Mouse (Mus musculus) monocyte, adult 2 months (primary cell): ENCODE measurements around the gene Ddx24.

ENCODE experiments used
- DNase-seq, 2 experiments: peaks; one replicate each; pipeline ENCODE4 v3.0.0; 2022; ENCODE audit warnings: low spot score in 2 of 2, low read depth in 1 of 2

The Ddx24 gene

DNA sequence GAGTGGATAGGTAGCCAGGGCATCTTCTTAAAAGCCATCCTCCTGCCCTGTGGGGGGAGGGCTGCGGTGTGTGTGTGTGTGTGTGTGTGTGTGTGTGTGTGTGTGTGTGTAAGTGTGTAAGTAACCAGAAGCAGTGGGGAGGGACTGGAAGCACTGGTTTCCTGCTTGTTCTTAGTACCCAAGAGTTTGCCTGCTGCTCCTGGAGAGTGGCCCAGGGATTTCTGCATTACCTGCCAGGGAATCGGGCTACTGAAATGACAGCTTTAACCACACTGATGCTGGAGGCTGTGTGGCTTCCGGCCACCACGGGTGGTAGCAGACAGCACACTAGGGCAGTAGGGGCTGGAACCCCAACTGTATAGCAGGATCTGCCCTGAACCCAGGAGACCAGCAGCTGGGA, 35.6 kb downstream of the Ddx24 start:
- DNase-seq: no peak

DNA sequence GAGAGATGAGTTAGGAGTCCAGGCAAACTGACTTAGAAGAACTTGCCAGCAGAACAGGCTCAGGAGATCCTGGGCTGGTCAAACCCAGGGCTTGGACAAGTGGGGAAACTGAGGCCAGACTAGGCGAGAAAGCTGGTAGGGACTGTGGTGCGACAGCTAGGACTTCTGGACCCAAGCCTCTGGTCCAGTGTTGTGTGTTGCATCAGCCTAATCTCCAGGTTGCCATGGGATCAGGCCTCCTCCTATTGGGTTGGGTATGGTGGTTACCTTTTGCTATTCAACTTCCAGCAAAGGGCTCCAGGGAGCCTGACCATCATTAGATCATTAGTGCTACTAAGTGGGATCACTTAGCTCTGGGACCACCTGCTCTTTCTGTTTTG, 36.3 kb downstream of the Ddx24 start:
- DNase-seq: no peak

DNA sequence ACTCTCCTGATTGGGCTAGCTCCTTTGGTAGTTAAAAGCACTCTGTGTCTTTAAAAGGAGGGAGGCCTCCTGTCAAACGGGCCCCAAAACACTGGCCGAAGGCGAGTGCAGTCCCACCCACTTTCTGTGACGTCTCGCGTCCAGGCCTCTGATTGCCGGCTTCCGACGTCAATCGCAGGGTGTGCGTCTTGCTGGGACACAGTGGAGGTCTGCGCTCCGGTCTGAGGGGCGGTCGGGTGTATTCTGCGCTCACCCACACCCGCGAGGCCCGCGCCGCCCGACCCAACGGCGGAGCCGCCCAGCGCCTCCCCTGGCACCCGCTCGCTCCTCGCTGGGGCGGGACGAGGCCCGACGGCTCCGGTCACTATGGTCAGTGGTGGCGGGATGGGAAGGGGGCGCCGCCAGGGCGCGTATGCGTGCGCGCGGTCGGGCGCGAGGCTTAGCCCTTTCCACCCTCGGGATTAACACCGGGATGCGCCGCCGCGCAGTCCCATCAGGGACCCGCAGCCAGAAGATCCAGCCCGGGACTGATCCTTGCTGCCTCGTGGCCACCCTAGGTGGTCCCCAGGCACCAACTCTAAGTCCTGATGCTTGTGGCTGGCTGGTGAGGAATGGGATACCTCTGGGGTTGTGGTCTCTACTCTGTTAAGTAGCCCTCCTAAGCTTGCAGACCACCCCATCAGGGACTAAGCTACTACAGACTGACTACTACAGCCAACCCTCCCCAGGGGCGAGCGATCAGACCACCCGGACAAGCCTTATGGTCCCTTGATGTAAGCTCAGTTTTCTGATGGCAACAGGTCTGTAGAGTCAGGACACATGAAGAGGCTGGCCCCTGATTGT, 36.9 kb downstream of the Ddx24 start, which contains the start of gene Otub2:
Gene Otub2 (plus strand): TSS at position 178 of the 843 bp plus-strand sequence.
- peak; percentile 65 to 80 for DNase-seq

DNA sequence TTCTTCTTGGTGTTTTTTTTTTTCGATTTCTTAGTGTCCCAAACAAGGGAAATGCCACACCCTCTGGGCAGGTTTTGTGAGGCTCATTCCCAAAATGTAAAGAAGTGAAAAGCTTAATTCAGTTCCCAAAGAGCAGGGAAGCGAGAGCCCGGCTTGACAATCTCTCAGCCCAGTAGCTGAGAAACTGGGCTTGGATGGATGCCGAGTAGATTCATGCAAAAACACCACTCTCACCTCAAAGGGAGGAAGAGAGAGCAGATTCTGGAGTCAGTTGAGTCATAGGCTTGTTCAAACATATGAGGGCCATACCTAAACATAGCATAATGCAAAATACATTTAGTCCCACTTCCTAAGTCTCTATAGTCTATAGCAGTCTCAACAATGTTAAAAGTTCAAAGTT, 45.4 kb downstream of the Ddx24 start:
- DNase-seq: no peak

DNA sequence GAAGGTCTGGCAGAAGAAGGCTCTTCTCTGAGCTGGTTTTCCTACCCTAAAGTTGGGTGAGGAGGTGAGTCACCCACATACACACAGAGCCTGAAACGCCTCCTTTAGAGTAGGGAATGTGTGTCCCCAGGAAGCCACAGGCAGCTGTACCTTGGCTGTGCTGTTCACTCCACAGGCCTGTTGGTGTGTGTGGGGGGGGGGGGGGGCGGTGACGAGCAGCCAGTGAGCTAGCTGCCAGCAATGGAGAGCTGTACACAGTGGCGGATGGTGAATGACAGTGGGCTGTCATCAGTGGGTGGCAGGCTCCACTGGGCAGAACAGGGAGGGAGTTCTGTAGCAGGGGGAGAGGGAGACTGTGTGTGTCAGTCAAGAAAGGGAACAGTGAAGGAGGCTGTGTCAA, 48.9 kb downstream of the Ddx24 start:
- DNase-seq: no peak

DNA sequence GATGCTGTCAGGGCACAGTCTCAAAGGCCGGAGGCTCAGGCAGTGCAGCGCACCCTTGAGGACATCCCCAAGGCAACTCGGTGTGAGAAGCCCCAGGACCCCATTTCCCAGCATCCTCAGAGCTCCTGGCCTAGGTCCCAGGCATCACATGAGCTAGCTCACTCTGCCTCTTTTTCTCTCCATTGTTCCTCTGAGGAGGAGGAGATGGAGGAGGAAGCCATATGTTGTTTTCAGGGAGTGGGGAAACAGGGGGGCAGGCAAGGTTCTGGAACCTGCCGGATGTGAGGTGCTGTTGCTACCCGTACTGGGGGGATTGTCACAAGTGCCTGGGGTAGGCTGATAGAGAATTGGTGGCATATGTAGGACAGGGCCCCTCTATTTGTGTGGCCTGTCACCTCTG, 49.5 kb downstream of the Ddx24 start:
- no peak for DNase-seq

DNA sequence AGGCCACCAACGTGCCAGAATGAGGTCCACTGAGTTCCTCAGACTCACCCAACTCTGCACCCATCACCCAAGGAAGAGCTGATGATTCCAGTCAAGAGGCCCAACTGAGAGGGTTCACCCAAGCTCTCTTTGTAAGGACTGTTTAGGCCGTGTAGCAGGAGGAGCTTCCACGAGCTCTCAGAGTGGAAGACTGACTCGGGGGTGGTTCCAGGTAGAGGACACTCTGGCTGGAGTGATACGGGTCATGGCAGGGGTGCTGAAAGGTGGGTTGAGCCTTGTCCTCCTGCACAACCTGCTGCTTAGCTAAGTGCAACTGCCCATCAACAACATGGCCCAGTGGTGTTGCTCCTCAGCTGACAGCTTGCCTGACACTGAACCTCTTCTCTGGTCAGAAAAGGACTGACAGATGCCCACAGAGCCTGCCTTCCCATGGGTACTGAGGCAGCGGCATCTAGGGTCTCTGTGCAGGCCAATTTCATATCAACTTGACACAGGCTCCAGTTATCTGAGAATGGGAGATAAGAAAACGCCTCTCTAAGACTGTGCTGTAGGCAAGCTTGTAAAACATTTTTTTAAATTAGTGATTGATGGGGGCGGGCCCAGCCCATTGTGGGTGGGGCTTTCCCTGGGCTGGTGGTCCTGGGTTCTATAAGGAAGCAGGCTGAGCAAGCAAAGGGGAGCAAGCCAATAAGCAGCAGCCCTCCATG, 51.9 kb downstream of the Ddx24 start:
- DNase-seq: no peak

DNA sequence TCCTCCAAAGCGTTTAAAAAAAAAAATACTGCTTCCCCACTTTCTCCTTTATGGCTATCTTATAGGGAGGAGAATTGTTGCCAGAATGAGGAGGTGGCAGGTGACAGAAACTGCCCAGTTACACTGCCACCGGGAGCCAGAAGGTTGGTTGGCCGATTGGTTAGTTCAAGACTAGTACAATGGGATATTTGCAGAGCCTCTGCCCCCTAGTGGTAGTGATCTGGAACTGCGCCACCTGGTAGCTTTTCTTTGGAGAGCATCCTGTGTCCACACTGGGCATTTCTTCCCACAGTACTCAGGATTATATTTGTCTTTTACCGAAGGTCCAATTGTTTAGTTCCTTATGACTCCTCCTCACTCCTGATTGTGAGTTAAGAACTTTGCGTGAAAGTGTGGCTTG, 53.9 kb downstream of the Ddx24 start:
- DNase-seq: peak in 1 of 2 experiments; percentile 26

DNA sequence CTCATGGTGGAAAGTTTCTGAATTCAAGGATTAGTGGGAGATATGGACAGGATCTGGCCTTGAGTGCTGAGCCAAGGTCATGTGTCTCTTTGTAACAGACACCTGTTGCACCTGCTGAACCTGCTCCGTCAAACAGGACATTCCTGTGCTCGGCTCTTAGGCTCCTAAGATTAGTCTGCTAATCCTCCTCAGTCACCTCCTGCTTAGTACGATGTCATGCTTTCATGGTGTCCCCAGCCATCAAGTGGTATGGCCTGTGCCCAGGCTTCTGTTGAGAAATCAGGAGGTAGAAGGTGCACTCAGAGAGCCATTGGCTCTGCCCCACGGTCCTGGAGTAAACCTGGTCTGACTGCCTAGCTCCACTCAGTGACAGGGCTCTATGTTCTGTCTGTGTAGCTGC, 54.8 kb downstream of the Ddx24 start:
- DNase-seq: no peak

DNA sequence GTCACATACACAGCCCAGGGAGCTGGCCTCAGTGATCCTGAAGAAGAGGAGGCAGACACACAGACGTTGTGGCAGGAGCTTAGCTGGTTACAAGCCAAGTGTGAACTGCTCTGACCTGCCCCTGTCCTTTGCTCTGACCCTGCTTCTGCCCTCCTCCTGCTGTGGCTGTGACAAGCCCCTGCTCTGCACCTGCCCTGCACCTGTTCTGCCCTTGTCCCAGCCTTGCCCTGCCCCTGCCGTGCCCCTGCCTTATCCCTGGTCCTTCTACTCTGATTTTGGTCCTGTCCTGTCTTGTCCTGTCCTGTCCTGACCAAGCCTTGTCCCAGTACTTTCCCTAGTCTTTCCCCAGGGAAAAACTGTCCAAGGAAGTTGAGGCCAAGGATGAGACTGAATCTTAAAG, 56.9 kb downstream of the Ddx24 start:
- no peak for DNase-seq

DNA sequence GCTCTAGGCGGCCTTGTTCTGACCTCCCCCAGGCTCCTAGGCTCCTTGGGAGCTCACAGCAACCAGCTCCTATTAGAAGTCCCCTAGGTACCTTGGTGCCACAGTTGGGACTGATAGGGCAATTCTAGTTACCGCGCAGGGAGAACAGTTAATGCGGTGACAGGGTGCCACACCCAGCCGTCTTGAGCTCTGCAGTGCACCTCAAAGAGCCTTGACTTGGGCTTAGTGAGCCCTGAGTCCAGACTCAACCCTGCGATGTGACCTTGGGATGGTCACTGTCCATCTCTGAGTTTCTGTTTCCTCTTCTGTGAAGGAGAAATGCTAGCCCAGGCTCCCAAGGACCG, 57.3 kb downstream of the Ddx24 start:
- DNase-seq: no peak

DNA sequence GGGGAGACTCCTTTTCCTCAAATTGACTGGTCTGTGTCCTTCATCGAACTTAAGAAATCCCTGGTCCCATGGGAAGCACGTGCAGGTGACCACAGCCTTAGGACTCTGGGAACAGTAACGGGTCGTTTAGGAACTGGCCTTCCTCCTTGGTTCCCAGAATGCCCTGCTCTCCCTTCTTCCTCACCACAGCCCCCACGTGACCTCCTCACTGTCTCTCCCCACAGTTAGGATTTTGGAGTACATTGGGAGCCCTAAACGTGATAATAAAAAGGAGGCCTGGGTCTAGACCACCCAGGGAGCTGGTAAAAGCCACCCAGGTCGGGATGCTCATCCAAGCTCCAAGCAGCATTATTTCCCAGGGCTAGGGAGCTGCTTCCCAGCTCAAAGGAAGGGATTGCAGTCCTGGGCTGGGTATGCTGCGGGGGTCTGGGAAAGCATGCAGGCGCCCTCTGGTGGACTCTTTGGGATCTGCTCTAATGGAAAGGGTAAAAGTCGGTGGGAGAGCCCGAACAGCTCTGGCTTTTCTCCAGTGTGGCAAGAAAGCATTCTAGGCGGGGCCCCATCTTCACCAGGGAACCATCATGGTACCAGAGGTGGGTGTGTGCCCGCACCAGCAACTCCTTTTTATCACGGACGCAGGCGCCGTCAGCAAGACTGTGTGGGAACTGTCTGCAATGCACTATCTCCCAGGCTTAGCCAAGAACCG, 57.9 kb downstream of the Ddx24 start:
- peak in 1 of 2 experiments; percentile 19 for DNase-seq

DNA sequence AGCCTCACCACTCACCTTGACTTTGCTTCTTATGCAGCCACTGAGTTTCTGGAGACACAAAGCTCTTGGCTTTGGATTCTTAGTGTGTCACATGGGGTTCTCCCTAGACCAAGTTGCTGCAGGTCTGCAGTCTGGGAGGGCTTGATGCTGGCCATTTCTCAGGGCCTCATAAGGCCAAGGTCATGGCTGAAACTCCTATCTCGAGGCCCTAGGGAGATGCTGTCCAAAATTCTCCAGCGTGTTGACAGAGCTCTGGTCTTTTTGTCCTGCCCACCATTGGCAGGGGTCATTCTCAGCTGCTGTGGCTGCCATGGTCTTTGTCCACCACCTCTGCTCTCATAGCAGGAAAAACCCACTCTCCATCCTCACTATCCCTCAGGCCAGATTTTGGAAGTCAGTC, 58.5 kb downstream of the Ddx24 start:
- DNase-seq: no peak

DNA sequence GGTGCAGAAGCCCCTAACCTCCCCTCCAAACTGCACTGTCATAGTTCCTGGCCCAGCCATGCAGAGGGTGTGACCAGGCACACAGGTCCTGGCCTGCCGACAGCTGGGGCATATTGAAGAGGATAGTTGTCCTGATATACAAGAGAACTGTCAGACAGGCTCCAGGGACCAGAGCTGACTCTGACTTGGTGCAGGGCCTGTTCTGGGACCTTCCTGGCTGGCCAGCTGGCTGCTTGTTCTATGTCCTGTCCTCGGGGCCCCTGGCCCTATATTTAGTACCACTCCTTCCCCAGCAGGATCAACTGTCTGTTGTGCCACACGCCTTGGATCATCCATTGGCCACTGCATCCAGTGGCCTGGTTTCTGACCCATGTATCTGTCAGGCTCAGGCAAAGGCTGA, 63.3 kb downstream of the Ddx24 start:
- no peak for DNase-seq

DNA sequence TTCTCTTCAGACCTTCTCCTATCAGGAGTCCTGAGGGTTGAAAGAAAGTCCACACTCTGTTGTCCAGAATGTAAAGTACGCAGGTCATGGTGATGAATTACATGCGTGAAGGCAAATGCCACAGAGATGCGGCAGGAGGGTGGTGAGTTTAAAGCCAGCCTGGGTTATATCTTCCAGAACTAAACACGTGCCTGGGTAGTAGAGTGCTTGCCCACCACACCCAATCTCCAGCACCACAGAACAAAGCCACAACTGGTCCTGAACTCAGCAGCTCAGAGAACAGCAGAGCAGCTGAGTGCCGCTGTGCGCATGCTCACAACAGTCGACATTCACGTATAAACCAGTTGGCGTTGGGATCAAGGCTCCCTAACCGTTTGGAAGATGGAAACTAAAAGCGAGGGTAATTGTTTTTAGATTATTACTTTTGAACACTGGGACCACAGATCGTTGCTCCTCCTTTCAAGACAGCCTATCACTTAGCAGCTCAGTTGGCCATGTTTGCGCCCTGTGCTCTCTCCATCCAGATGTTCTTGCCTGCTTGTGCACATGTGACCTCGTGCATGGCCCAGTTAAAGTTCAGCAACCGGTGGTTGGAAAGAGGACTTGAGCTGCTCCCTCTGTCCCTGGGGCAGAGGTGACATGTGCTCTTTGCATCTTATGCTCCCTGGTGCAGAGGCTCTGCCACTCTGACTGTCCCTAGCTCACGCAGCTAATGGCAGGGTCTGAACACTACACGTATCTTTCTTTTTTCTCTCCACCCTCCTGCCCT, 63.9 kb downstream of the Ddx24 start:
- DNase-seq: no peak

DNA sequence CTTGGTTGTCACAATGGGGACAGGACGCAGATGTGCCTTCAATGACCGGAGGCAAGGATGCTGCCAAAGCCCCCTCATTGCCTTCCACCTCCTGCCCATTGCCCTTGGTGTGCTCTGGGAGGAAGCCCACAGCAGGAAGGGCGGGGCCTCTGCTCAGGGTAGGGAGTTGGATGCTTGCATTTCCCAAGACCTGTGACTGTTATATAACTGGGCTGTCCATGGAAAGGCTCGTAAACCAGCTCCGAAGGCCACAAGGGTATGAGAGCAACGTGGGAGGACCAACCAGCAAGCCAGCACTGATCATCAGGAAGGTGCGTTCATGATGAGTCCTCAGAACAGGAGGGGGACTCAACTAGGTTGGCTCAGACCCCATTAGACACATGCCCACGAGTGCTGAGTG, 64.8 kb downstream of the Ddx24 start:
- DNase-seq: no peak

DNA sequence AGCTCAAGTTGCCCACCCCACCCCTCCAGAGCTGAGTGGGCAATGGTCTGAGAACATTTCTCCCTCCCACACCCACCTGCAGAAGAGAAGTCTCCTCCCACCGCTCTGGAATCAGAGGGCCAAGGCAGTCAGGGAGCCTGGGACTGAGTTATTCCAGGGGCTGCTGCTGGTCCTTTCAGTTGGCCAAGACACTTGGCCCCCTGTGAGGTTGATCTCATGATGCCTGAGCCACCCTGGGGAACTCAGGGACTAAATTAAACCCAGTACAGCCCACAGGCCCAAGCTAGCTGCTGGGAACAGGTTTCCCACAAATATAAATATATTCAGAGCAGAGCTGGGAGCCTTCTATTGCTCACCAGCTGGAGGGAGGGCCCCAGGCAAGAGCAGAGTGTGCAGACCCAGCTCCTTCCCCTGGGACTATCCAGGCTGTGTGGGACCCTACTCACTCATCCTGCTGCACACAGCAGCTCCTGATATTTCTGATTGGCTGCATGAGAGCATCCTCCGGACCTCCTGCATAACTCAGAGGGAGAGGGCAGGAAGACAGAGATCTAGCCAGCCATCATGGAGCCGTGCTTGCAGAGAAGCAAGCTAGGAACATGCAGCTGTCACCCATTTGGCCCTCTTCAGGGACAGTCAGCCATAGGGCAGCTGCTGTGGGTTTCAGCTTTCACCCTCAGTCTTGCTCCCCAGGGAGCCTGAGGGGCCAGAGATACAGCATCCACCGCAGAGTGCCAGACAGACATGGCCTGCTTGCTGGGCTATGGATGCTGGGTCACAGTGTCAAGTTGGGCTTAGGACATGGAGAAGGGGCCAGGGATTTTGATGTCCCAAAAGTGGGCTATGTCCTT, 66.5 kb downstream of the Ddx24 start:
- DNase-seq: no peak

DNA sequence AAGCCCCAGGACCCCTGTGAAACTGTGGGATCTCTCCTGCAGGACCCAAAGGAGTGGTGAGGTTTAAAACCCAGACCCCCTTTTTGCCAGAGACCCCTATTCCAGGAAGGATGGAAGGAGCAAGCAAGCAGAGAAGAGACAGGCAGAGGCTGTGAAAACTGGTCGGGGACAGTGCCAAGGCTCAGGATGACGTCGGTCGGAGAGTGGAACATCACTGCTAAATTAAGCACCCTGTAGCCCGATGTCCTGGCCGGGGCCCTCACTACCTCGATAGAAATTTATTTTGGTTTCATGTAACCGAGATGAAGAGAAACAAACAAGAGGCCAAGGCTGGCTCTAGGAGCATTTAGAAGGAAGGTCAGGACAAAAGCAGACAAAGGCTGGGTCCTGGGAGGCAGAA, 67.4 kb downstream of the Ddx24 start:
- no peak for DNase-seq
